Mouse (Mus musculus) heart, embryonic 11.5 days (tissue): ENCODE results near the gene B4galt7. TPM values are rescaled to one million over a fixed set of nuclear protein-coding genes. Genes with fewer than 3 reads are reported as not detected.

Source experiments
- polyA plus RNA-seq: library from polyadenylated mRNA; unstranded; fragments of >200 nt; fragmentation: Nextera tagmentation; extraction: Ambion mirVana; gene quantifications from 2 replicates; pipeline ENCODE4 v1.2.1, GENCODE M21; 2014

Gene B4galt7
- polyA plus RNA-seq, 1 experiment from 2014 or later: 18.8 TPM

Other genes with a start within 250 kb of the B4galt7 start
- gene Lman2, start 237.1 kb upstream of the B4galt7 start, polyA plus RNA-seq: 72.5 and 90.8 TPM in 2 replicates
- gene Rgs14, start 230.2 kb upstream of the B4galt7 start, polyA plus RNA-seq: 0.15 and 0.31 TPM in 2 replicates
- not detected in 2 replicates for gene Slc34a1, start 201.7 kb upstream of the B4galt7 start, polyA plus RNA-seq
- not detected in 2 replicates for gene Pfn3, start 184.7 kb upstream of the B4galt7 start, polyA plus RNA-seq
- 0.42 and 1.5 TPM in 2 replicates for gene F12, start 173.1 kb upstream of the B4galt7 start, polyA plus RNA-seq
- 24.3 and 26.9 TPM in 2 replicates for gene Grk6, start 154.8 kb upstream of the B4galt7 start, polyA plus RNA-seq
- gene Prr7, start 135.6 kb upstream of the B4galt7 start, polyA plus RNA-seq: 0.21 and 0.34 TPM in 2 replicates
- gene Dbn1, start 111.8 kb upstream of the B4galt7 start, polyA plus RNA-seq: 64.1 and 83.0 TPM in 2 replicates
- 439 and 451 TPM in 2 replicates for gene Pdlim7, start 86.2 kb upstream of the B4galt7 start, polyA plus RNA-seq
- 0.90 and 1.1 TPM in 2 replicates for gene Dok3, start 70.6 kb upstream of the B4galt7 start, polyA plus RNA-seq
- gene Ddx41, start 63.2 kb upstream of the B4galt7 start, polyA plus RNA-seq: 36.5 and 39.9 TPM in 2 replicates
- gene Fam193b, start 28.8 kb upstream of the B4galt7 start, polyA plus RNA-seq: 19.1 and 21.9 TPM in 2 replicates
- 58.5 and 63.3 TPM in 2 replicates for gene Tmed9, start 26.2 kb upstream of the B4galt7 start, polyA plus RNA-seq
- 36.4 and 38.4 TPM in 2 replicates for gene Caml, start 23.1 kb downstream of the B4galt7 start, polyA plus RNA-seq
- gene Ddx46, start 35.1 kb downstream of the B4galt7 start, polyA plus RNA-seq: 32.4 and 34.2 TPM in 2 replicates
- 63.0 and 77.0 TPM in 2 replicates for gene B230219D22Rik, start 93.2 kb downstream of the B4galt7 start, polyA plus RNA-seq
- 61.1 and 69.5 TPM in 2 replicates for gene Txndc15, start 114.8 kb downstream of the B4galt7 start, polyA plus RNA-seq
- 59.1 and 64.6 TPM in 2 replicates for gene Pcbd2, start 127.5 kb downstream of the B4galt7 start, polyA plus RNA-seq
- 0.11 and 0.23 TPM in 2 replicates for gene Catsper3, start 184.7 kb downstream of the B4galt7 start, polyA plus RNA-seq
- 0.51 and 1.2 TPM in 2 replicates for gene Pitx1, start 236.3 kb downstream of the B4galt7 start, polyA plus RNA-seq